Mouse (Mus musculus): ENCODE results near the gene Ap5z1. TPM values are rescaled to one million over a fixed set of nuclear protein-coding genes. Genes with fewer than 3 reads are reported as not detected.

Ap5z1 gene
- polyA plus RNA-seq, 1 experiment from 2014 or later: 14.4 TPM

- Histone ChIP-seq H3K9ac (replicated peaks) (peak overlapping the region; percentile 43), H3K9me3 (no peaks in the 10 kb centered on the region), H3K4me2 (replicated peaks) (peak overlapping the region; percentile 56), H3K4me1 (peaks cover 47% of the 10 kb centered on the region), H3K27ac (replicated peaks) (peak overlapping the region; percentile 84), H3K4me3 (peak overlapping the region; percentile 25), H3K27me3 (no peaks in the 10 kb centered on the region), H3K36me3 (peaks cover 17% of the 10 kb centered on the region)
- 1% methylated on average over 18 of the region's 19 CpGs for WGBS
- ATAC-seq (ENCODE audit: low FRiP score, low read depth): peak; percentile 92
These were observed 23.1 kb upstream of the Ap5z1 start for GRCm38 (mm10) chr5:142440451-142441147.

- H3K9ac ChIP-seq (replicated peaks): peak overlapping the region; percentile 43
These were observed 22.3 kb upstream of the Ap5z1 start for GRCm38 (mm10) chr5:142441332-142442044.

GRCm38 (mm10) chr5:142442045-142442440 is 21.7 kb upstream of the Ap5z1 start:
- H3K4me1 ChIP-seq: peaks cover 55% of the 10 kb centered on the region
- H3K4me3 ChIP-seq: no peak overlapping the region
- H3K9me3 ChIP-seq: no peaks in the 10 kb centered on the region
- H3K27me3 ChIP-seq: no peaks in the 10 kb centered on the region
- no peak for ATAC-seq (ENCODE audit: low FRiP score, low read depth)
- WGBS: 86% methylated on average over 7 of the region's 7 CpGs
- H3K36me3 ChIP-seq: peaks cover 5% of the 10 kb centered on the region; the same call in 1 of the 2 replicates
- H3K4me2 ChIP-seq (replicated peaks): no peak overlapping the region
- no peak overlapping the region for H3K9ac ChIP-seq (replicated peaks)
- H3K27ac ChIP-seq (replicated peaks): no peak overlapping the region

More at GRCm38 (mm10) chr5:142441332-142442044, 22.3 kb upstream of the Ap5z1 start:
- peak overlapping the region; percentile 56 for H3K4me2 ChIP-seq (replicated peaks)
- no peaks in the 10 kb centered on the region for H3K9me3 ChIP-seq
- WGBS: 63% methylated on average over 22 of the region's 22 CpGs
- peaks cover 8% of the 10 kb centered on the region for H3K36me3 ChIP-seq
- H3K27ac ChIP-seq (replicated peaks): peak overlapping the region; percentile 84
- ATAC-seq (ENCODE audit: low FRiP score, low read depth): no peak
- H3K27me3 ChIP-seq: no peaks in the 10 kb centered on the region
- peak overlapping the region; percentile 25; the same call in 1 of the 2 replicates for H3K4me3 ChIP-seq
- H3K4me1 ChIP-seq: peaks cover 55% of the 10 kb centered on the region

GRCm38 (mm10) chr5:142443514-142443913 is 20.2 kb upstream of the Ap5z1 start:
- Histone ChIP-seq H3K27ac (replicated peaks) (no peak overlapping the region), H3K9ac (replicated peaks) (no peak overlapping the region), H3K36me3 (no peaks in the 10 kb centered on the region), H3K27me3 (no peaks in the 10 kb centered on the region), H3K4me2 (replicated peaks) (no peak overlapping the region), H3K9me3 (no peaks in the 10 kb centered on the region), H3K4me1 (peaks cover 67% of the 10 kb centered on the region), H3K4me3 (no peak overlapping the region)
- ATAC-seq (ENCODE audit: low FRiP score, low read depth): no peak
- WGBS: 66% methylated on average over 15 of the region's 15 CpGs

GRCm38 (mm10) chr5:142443994-142444393 is 19.8 kb upstream of the Ap5z1 start:
- Histone ChIP-seq H3K9ac (replicated peaks) (no peak overlapping the region), H3K4me1 (peaks cover 67% of the 10 kb centered on the region)

GRCm38 (mm10) chr5:142444791-142445531 is 18.8 kb upstream of the Ap5z1 start:
- H3K4me3 ChIP-seq: no peak overlapping the region
- H3K9me3 ChIP-seq: no peaks in the 10 kb centered on the region
- H3K27me3 ChIP-seq: no peaks in the 10 kb centered on the region
- H3K36me3 ChIP-seq: peaks cover 8% of the 10 kb centered on the region
- H3K9ac ChIP-seq (replicated peaks): peak overlapping the region; percentile 11; the same call in 1 of the 2 replicates
- whole genome bisulfite sequencing: 67% methylated on average over 11 of the region's 11 CpGs
- H3K27ac ChIP-seq (replicated peaks): 0 out of 2 replicates have a peak overlapping the region, but pooled peaks have one; percentile 30
- no peak for ATAC-seq (ENCODE audit: low FRiP score, low read depth)
- peaks cover 59% of the 10 kb centered on the region for H3K4me1 ChIP-seq
- H3K4me2 ChIP-seq (replicated peaks): no peak overlapping the region

More at GRCm38 (mm10) chr5:142443994-142444393, 19.8 kb upstream of the Ap5z1 start:
- Histone ChIP-seq H3K27ac (replicated peaks) (no peak overlapping the region), H3K27me3 (no peaks in the 10 kb centered on the region), H3K4me3 (no peak overlapping the region), H3K36me3 (peaks cover 4% of the 10 kb centered on the region; the same call in 1 of the 2 replicates), H3K4me2 (replicated peaks) (no peak overlapping the region), H3K9me3 (no peaks in the 10 kb centered on the region)
- WGBS: 75% methylated on average over 14 of the region's 14 CpGs
- ATAC-seq (ENCODE audit: low FRiP score, low read depth): no peak

- peak overlapping the region; percentile 11; the same call in 1 of the 2 replicates for H3K9ac ChIP-seq (replicated peaks)
- ATAC-seq (ENCODE audit: low FRiP score, low read depth): peak; percentile 25; the same call in 1 of the 2 replicates
- H3K4me1 ChIP-seq: peaks cover 52% of the 10 kb centered on the region
- no peak overlapping the region for H3K4me3 ChIP-seq
- H3K36me3 ChIP-seq: peaks cover 16% of the 10 kb centered on the region
- no peak overlapping the region for H3K4me2 ChIP-seq (replicated peaks)
- 40% methylated on average over 8 of the region's 8 CpGs for WGBS
- H3K9me3 ChIP-seq: no peaks in the 10 kb centered on the region
- no peaks in the 10 kb centered on the region for H3K27me3 ChIP-seq
- H3K27ac ChIP-seq (replicated peaks): 0 out of 2 replicates have a peak overlapping the region, but pooled peaks have one; percentile 27
These were observed 18.0 kb upstream of the Ap5z1 start for GRCm38 (mm10) chr5:142445709-142446108.

- Histone ChIP-seq H3K4me2 (replicated peaks) (no peak overlapping the region), H3K9me3 (no peaks in the 10 kb centered on the region), H3K4me1 (peaks cover 42% of the 10 kb centered on the region), H3K27ac (replicated peaks) (peak overlapping the region; percentile 56), H3K36me3 (peaks cover 29% of the 10 kb centered on the region), H3K4me3 (no peak overlapping the region), H3K9ac (replicated peaks) (no peak overlapping the region), H3K27me3 (no peaks in the 10 kb centered on the region)
- 9% methylated on average over 9 of the region's 9 CpGs for WGBS
- ATAC-seq (ENCODE audit: low FRiP score, low read depth): peak; percentile 62
These were observed 15.7 kb upstream of the Ap5z1 start for GRCm38 (mm10) chr5:142448076-142448475.

- no peaks in the 10 kb centered on the region for H3K27me3 ChIP-seq
- 75% methylated on average over 12 of the region's 12 CpGs for WGBS
- no peak overlapping the region for H3K4me2 ChIP-seq (replicated peaks)
- H3K9me3 ChIP-seq: no peaks in the 10 kb centered on the region
- peaks cover 34% of the 10 kb centered on the region for H3K36me3 ChIP-seq
- H3K27ac ChIP-seq (replicated peaks): no peak overlapping the region
- ATAC-seq (ENCODE audit: low FRiP score, low read depth): no peak
- H3K9ac ChIP-seq (replicated peaks): no peak overlapping the region
- H3K4me3 ChIP-seq: no peak overlapping the region
- H3K4me1 ChIP-seq: peaks cover 37% of the 10 kb centered on the region
These were observed 15.1 kb upstream of the Ap5z1 start for GRCm38 (mm10) chr5:142448623-142449022.

- no peaks in the 10 kb centered on the region for H3K9me3 ChIP-seq
- peaks cover 21% of the 10 kb centered on the region for H3K4me1 ChIP-seq
- H3K4me3 ChIP-seq: no peak overlapping the region
- no peaks in the 10 kb centered on the region for H3K27me3 ChIP-seq
- 92% methylated on average over 9 of the region's 9 CpGs for WGBS
- no peak for ATAC-seq (ENCODE audit: low FRiP score, low read depth)
- H3K9ac ChIP-seq (replicated peaks): no peak overlapping the region
- H3K4me2 ChIP-seq (replicated peaks): no peak overlapping the region
- no peak overlapping the region for H3K27ac ChIP-seq (replicated peaks)
- peaks cover 55% of the 10 kb centered on the region for H3K36me3 ChIP-seq
These were observed 12.9 kb upstream of the Ap5z1 start for GRCm38 (mm10) chr5:142450846-142451245.

GRCm38 (mm10) chr5:142451759-142452158 is 12.0 kb upstream of the Ap5z1 start:
- H3K9me3 ChIP-seq: no peaks in the 10 kb centered on the region
- peaks cover 65% of the 10 kb centered on the region for H3K36me3 ChIP-seq
- no peak overlapping the region for H3K4me3 ChIP-seq
- peaks cover 15% of the 10 kb centered on the region for H3K4me1 ChIP-seq
- H3K4me2 ChIP-seq (replicated peaks): no peak overlapping the region
- no peaks in the 10 kb centered on the region for H3K27me3 ChIP-seq
- H3K27ac ChIP-seq (replicated peaks): no peak overlapping the region
- 0 out of 2 replicates have a peak, but pooled peaks have one; percentile 16 for ATAC-seq (ENCODE audit: low FRiP score, low read depth)
- no peak overlapping the region for H3K9ac ChIP-seq (replicated peaks)
- 0% methylated on average over 1 of the region's 1 CpGs for WGBS
